Mouse (Mus musculus) E14TG2a.4 (cell line): Measurements from ENCODE around the gene Npsr1.

Experiments used
- CTCF ChIP-seq: conservative IDR thresholded peaks from 2 replicates; pipeline ENCODE4 v1.5.1; 2014; ENCODE audit warnings: low read length
- NANOG ChIP-seq: IDR thresholded peaks from 2 replicates; pipeline ENCODE4 v1.6.1; 2014; ENCODE audit warnings: borderline replicate concordance, low read length, mixed read lengths
- POU5F1 ChIP-seq: IDR thresholded peaks from 2 replicates; pipeline ENCODE4 v1.6.1; 2014; ENCODE audit warnings: low read length, borderline replicate concordance

DNA sequence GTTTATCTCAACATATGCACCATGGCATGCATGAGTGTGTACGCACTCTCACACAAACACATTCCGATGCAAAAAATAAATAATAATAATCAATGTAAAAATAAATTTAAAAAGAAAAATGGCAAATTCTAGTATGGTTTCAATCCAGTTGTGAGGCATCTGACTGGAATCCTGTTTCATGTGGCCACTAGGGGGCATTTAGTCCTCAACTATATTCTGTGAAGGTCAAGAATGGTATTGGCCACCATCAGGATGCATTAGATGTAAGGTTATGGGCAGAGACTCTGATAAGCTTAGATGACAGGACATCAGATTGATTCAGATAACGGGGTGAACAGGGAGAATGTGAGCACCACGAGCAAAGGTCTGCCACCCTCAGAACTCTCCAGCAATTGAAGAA lies 21.6 kb downstream of the Npsr1 start:
- TF ChIP-seq CTCF (peak; percentile 67), POU5F1 (no peak), NANOG (no peak)
